Comparison of ENCODE assay signal across 8 mouse cellular contexts in the genomic region with DNA sequence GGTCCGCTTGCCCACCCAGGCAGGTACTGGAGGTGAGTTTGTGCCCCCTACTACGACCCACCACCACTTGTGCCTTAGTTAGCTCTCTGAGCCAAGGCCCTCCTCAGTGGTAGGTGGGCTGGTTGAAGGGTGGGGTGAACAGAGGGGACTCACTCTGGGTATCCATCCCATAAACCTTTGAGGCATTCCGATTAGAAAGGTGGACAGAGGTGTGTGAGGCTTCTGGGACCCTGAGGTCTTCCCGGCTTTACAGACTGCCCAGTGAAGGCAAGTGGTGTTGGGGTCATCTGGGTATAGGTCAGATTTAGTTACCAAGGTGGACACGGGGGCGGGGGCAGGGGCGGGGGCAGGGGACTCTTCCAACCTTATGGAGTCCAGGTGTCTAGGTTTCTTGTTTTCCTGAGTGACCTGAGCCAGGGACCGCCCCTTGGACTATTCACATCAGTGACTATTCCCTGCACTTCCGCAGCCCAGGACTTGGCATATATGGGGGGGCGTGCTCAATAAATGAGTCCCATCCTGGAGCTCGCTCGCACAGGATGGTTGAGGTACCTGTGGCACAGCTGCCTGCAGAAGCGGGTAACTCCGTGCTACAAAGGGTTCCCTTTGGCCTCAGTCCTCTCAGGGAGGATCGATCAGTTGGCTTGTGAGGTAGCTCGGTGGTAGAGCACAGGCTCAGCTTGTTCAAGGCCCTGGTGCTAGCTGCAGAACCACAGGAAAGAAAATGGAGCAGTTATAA. TPM values are rescaled to one million over a fixed set of nuclear protein-coding genes. Genes with fewer than 3 reads are reported as not detected.
DNase-seq lines count a peak whose midpoint lies in the region; ATAC-seq and TF ChIP-seq lines count a peak whose summit lies in the region.

No protein-coding gene starts in this region.

- H3K36me3 ChIP-seq in heart, embryonic 12.5 days = no peaks in the 10 kb centered on the region
- peaks cover 16% of the 10 kb centered on the region; the same call in 1 of the 2 replicates for H3K36me3 ChIP-seq in embryonic facial prominence, embryonic 14.5 days (ENCODE audit: control insufficient read depth, insufficient read depth, low read length)
- H3K36me3 ChIP-seq in kidney, adult 2 months (ENCODE audit: control insufficient read depth, insufficient read depth, low read length) = no peaks in the 10 kb centered on the region
- H3K36me3 ChIP-seq in midbrain, embryonic 14.5 days (ENCODE audit: control insufficient read depth, insufficient read depth, low read length) = peaks cover 17% of the 10 kb centered on the region

- WGBS in heart, embryonic 12.5 days = 65% methylated on average over 16 of the region's 16 CpGs
- WGBS in embryonic facial prominence, embryonic 14.5 days = 50% methylated on average over 16 of the region's 16 CpGs
- 41% methylated on average over 16 of the region's 16 CpGs for WGBS in kidney, adult 2 months
- 68% methylated on average over 16 of the region's 16 CpGs for WGBS in midbrain, embryonic 14.5 days

- ATAC-seq in heart, embryonic 12.5 days (ENCODE audit: insufficient number of reproducible peaks, low FRiP score) = 0 out of 2 replicates have a peak, but pooled peaks have one; percentile 5
- no peak for ATAC-seq in embryonic facial prominence, embryonic 14.5 days (ENCODE audit: low read depth)
- 0 out of 2 replicates have a peak, but pooled peaks have one; percentile 2 for ATAC-seq in midbrain, embryonic 14.5 days (ENCODE audit: low FRiP score, low TSS enrichment)
- no peak for ATAC-seq in activated CD4-positive, CD25-positive, alpha-beta regulatory T cell, adult 4 months
- no peak for ATAC-seq in frontal cortex, adult (ENCODE audit: low TSS enrichment)

- intact Hi-C loops in heart, postnatal 14 days (cut with DNase I) = no loop called here

- H3K9me3 ChIP-seq in heart, embryonic 12.5 days (replicated peaks) = no peaks in the 10 kb centered on the region
- no peaks in the 10 kb centered on the region for H3K9me3 ChIP-seq in embryonic facial prominence, embryonic 14.5 days (ENCODE audit: control insufficient read depth, low read length)
- no peaks in the 10 kb centered on the region for H3K9me3 ChIP-seq in midbrain, embryonic 14.5 days (ENCODE audit: control insufficient read depth, low read length)

- peak overlapping the region; percentile 88 for H3K4me3 ChIP-seq in heart, embryonic 12.5 days
- peak overlapping the region; percentile 89 for H3K4me3 ChIP-seq in embryonic facial prominence, embryonic 14.5 days (ENCODE audit: low read depth, low read length)
- H3K4me3 ChIP-seq in kidney, adult 2 months (ENCODE audit: insufficient read depth, low read depth, low read length) = peak overlapping the region; percentile 71
- peak overlapping the region; percentile 84 for H3K4me3 ChIP-seq in midbrain, embryonic 14.5 days (replicated peaks; ENCODE audit: low read depth, low read length)

- no peak for TF ChIP-seq CTCF in kidney, adult 2 months (conservative IDR thresholded peaks at IDR 0.05; ENCODE audit: insufficient read depth, insufficient read length, low read depth, low read length)

- H3K4me1 ChIP-seq in heart, embryonic 12.5 days (replicated peaks) = peaks cover 69% of the 10 kb centered on the region
- peaks cover 23% of the 10 kb centered on the region for H3K4me1 ChIP-seq in embryonic facial prominence, embryonic 14.5 days (ENCODE audit: control insufficient read depth, insufficient read depth, low read length)
- H3K4me1 ChIP-seq in kidney, adult 2 months (ENCODE audit: control insufficient read depth, insufficient read depth, low read length) = peaks cover 30% of the 10 kb centered on the region
- peaks cover 39% of the 10 kb centered on the region for H3K4me1 ChIP-seq in midbrain, embryonic 14.5 days (ENCODE audit: control insufficient read depth, insufficient read depth, low read length)

- no peaks in the 10 kb centered on the region for H3K27me3 ChIP-seq in heart, embryonic 12.5 days (replicated peaks)
- no peaks in the 10 kb centered on the region for H3K27me3 ChIP-seq in embryonic facial prominence, embryonic 14.5 days (replicated peaks; ENCODE audit: control insufficient read depth, insufficient read depth, low read length)
- no peaks in the 10 kb centered on the region for H3K27me3 ChIP-seq in kidney, adult 2 months (replicated peaks; ENCODE audit: control insufficient read depth, insufficient read depth, low read length)
- no peaks in the 10 kb centered on the region for H3K27me3 ChIP-seq in midbrain, embryonic 14.5 days (ENCODE audit: control insufficient read depth, insufficient read depth, low read length)

- peak overlapping the region; percentile 36; the same call in 1 of the 2 replicates for H3K27ac ChIP-seq in heart, embryonic 12.5 days (ENCODE audit: poor library complexity, severe bottlenecking)
- peak overlapping the region; percentile 94 for H3K27ac ChIP-seq in embryonic facial prominence, embryonic 14.5 days (replicated peaks; ENCODE audit: low read depth, low read length)
- H3K27ac ChIP-seq in kidney, adult 2 months (ENCODE audit: insufficient read depth, low read depth, low read length) = peak overlapping the region; percentile 43; the same call in 1 of the 2 replicates
- H3K27ac ChIP-seq in midbrain, embryonic 14.5 days (replicated peaks; ENCODE audit: low read depth, low read length) = peak overlapping the region; percentile 95

- no peak for DNase-seq in heart, postnatal 14 days
- DNase-seq in embryonic facial prominence, embryonic 14.5 days (ENCODE audit: low spot score) = no peak
- peak; percentile 44 for DNase-seq in kidney, adult 2 months
- DNase-seq in midbrain, embryonic 14.5 days = no peak
- DNase-seq in right cerebral cortex, postnatal 36 days (ENCODE audit: low spot score in 2 of 2) = no peak

- peak overlapping the region; percentile 97 for H3K9ac ChIP-seq in heart, embryonic 12.5 days
- peak overlapping the region; percentile 97 for H3K9ac ChIP-seq in embryonic facial prominence, embryonic 14.5 days (ENCODE audit: low read depth, low read length)
- peak overlapping the region; percentile 99 for H3K9ac ChIP-seq in midbrain, embryonic 14.5 days (replicated peaks; ENCODE audit: low read length)

- peak overlapping the region; percentile 75 for H3K4me2 ChIP-seq in heart, embryonic 12.5 days
- H3K4me2 ChIP-seq in embryonic facial prominence, embryonic 14.5 days (ENCODE audit: low read depth, low read length) = peak overlapping the region; percentile 89
- H3K4me2 ChIP-seq in midbrain, embryonic 14.5 days (ENCODE audit: low read length) = peak overlapping the region; percentile 90

- no peak for TF ChIP-seq POLR2A in kidney, adult 2 months (IDR thresholded peaks at IDR 0.05; ENCODE audit: low read depth, low read length)

RNA-seq across cellular contexts. Expression of a gene that starts 6.8 kb away (rescaled TPM):
- 10.9 and 13.4 TPM in 2 replicates for polyA plus RNA-seq in heart, embryonic 12.5 days (2016; fragmentation: Nextera tagmentation; extraction: Ambion mirVana)
- 1 to 10 TPM; 5.5 to 6.9 TPM for total RNA-seq in heart, postnatal 14 days (2021)
- polyA plus RNA-seq in embryonic facial prominence, embryonic 14.5 days (2014; fragmentation: Nextera tagmentation; extraction: Ambion mirVana) = 12.6 and 16.2 TPM in 2 replicates
- 31.8 and 33.9 TPM in 2 replicates for polyA plus RNA-seq in kidney, adult 2 months (2012; rRNA removed)
- polyA plus RNA-seq in midbrain, embryonic 14.5 days (2014; fragmentation: Nextera tagmentation; extraction: Ambion mirVana) = 34.3 and 52.2 TPM in 2 replicates
- polyA plus RNA-seq in activated CD4-positive, CD25-positive, alpha-beta regulatory T cell, adult 4 months (2017; shearing (Covaris generic)) = 1 to 10 TPM; 2.0 to 2.1 TPM

RNA-seq across cellular contexts. Expression of a gene that starts 57.7 kb away (rescaled TPM):
- polyA plus RNA-seq in heart, embryonic 12.5 days (2016; fragmentation: Nextera tagmentation; extraction: Ambion mirVana) = 53.5 and 56.4 TPM in 2 replicates
- total RNA-seq in heart, postnatal 14 days (2021) = 10 to 100 TPM; 20.7 to 23.3 TPM
- 39.7 and 43.3 TPM in 2 replicates for polyA plus RNA-seq in embryonic facial prominence, embryonic 14.5 days (2014; fragmentation: Nextera tagmentation; extraction: Ambion mirVana)
- polyA plus RNA-seq in kidney, adult 2 months (2012; rRNA removed) = 70.0 and 75.9 TPM in 2 replicates
- polyA plus RNA-seq in midbrain, embryonic 14.5 days (2014; fragmentation: Nextera tagmentation; extraction: Ambion mirVana) = 47.8 and 89.9 TPM in 2 replicates
- 10 to 100 TPM; 30.7 to 54.6 TPM for polyA plus RNA-seq in activated CD4-positive, CD25-positive, alpha-beta regulatory T cell, adult 4 months (2017; shearing (Covaris generic))

Comparison
In these comparisons a context has a peak if more than half of its experiments do, and no peak if none do; other contexts are left out.
1. ATAC-seq: peak in heart, embryonic 12.5 days (single experiment) and midbrain, embryonic 14.5 days (single experiment); none in embryonic facial prominence, embryonic 14.5 days (single experiment), activated CD4-positive, CD25-positive, alpha-beta regulatory T cell, adult 4 months (single experiment) and frontal cortex, adult (single experiment).
2. H3K27ac ChIP-seq: peak in every context shown above with its lines; median percentile 95 in midbrain, embryonic 14.5 days; 94 in embryonic facial prominence, embryonic 14.5 days; 43 in kidney, adult 2 months; 36 in heart, embryonic 12.5 days.
3. Peak in every context shown above with its lines, with median percentiles within 50 percentile points of each other: H3K4me2 ChIP-seq, H3K4me3 ChIP-seq and H3K9ac ChIP-seq.